Mouse (Mus musculus) cerebellum, adult 2 months (tissue): ENCODE measurements around the gene Gpc6. TPM values are rescaled to one million over a fixed set of nuclear protein-coding genes. Genes with fewer than 3 reads are reported as not detected.

Source experiments
- DNase-seq, 2 experiments: peaks; one replicate each; pipeline ENCODE4 v3.0.0; 2021
- H3K27ac ChIP-seq: fragments of 200-500 bp; 2 replicates; pipeline ENCODE4 v1.5.1; 2012; ENCODE audit warnings: low read length, control low read depth, inconsistent platforms; ENCODE audit not compliant: insufficient read depth
- H3K27me3 ChIP-seq: fragments of 200-500 bp; 2 replicates; pipeline ENCODE4 v1.6.1; 2012; ENCODE audit warnings: inconsistent platforms, mild to moderate bottlenecking, low read length, moderate library complexity; ENCODE audit not compliant: control insufficient read depth, insufficient read depth
- H3K4me1 ChIP-seq: fragments of 200-500 bp; 2 replicates; pipeline ENCODE4 v1.6.1; 2011; ENCODE audit warnings: low read length; ENCODE audit not compliant: control insufficient read depth, insufficient read depth
- H3K4me3 ChIP-seq: fragments of 200-500 bp; replicated peaks from 2 replicates; pipeline ENCODE3; 2011; ENCODE audit warnings: mild to moderate bottlenecking, low read depth, low read length, control low read depth; ENCODE audit not compliant: insufficient read depth
- CTCF ChIP-seq: fragments of 200-500 bp; IDR thresholded peaks from 2 replicates; pipeline ENCODE4 v1.5.1; 2011; ENCODE audit warnings: low read depth, mild to moderate bottlenecking, control low read depth, low read length, moderate library complexity, borderline replicate concordance; ENCODE audit not compliant: insufficient read depth
- POLR2A ChIP-seq: fragments of 200-500 bp; IDR thresholded peaks from 2 replicates; pipeline ENCODE4 v1.6.1; 2011; ENCODE audit warnings: low read length, control low read depth, borderline replicate concordance; ENCODE audit not compliant: insufficient read depth
- WGBS: fragments of 180-500 bp; shearing (Covaris S2); methylation state at CpG from one replicate; pipeline ENCODE4 v1.1.7; 2018; 5-methylcytosine and 5-hydroxymethylcytosine counted together
- polyA plus RNA-seq: library from polyadenylated mRNA; depleted of rRNA; stranded (reverse); fragments of >200 nt; gene quantifications from 2 replicates; pipeline ENCODE4 v1.2.3, GENCODE M21; 2012

The Gpc6 gene
- polyA plus RNA-seq, 1 experiment = 5.3 TPM

GRCm38 (mm10) chr14:117407824-117408524 lies 482.9 kb downstream of the Gpc6 start:
- 78% methylated on average over 9 of the region's 9 CpGs for WGBS
- Histone ChIP-seq H3K27ac (no peak overlapping the region), H3K27me3 (no peaks in the 10 kb centered on the region), H3K4me1 (no peaks in the 10 kb centered on the region), H3K4me3 (no peak overlapping the region)
- no peak for TF ChIP-seq POLR2A
- no peak for TF ChIP-seq CTCF
- no peak for DNase-seq

GRCm38 (mm10) chr14:117408525-117408835 lies 483.4 kb downstream of the Gpc6 start:
- H3K4me3 ChIP-seq = no peak overlapping the region
- H3K27ac ChIP-seq = no peak overlapping the region
- 81% methylated on average over 3 of the region's 3 CpGs for WGBS
- H3K27me3 ChIP-seq = no peaks in the 10 kb centered on the region
- DNase-seq = peak in 1 of 2 experiments; percentile 5
- TF ChIP-seq CTCF (no peak), POLR2A (no peak)
- no peaks in the 10 kb centered on the region for H3K4me1 ChIP-seq

- Histone ChIP-seq H3K4me1 (no peaks in the 10 kb centered on the region), H3K4me3 (no peak overlapping the region), H3K27ac (no peak overlapping the region), H3K27me3 (no peaks in the 10 kb centered on the region)
- 96% methylated on average over 2 of the region's 2 CpGs for WGBS
- no peak for TF ChIP-seq CTCF
- TF ChIP-seq POLR2A = no peak
- no peak for DNase-seq
Observed at GRCm38 (mm10) chr14:117409778-117410177, 484.7 kb downstream of the Gpc6 start.

GRCm38 (mm10) chr14:117410511-117410910 lies 485.4 kb downstream of the Gpc6 start:
- no peaks in the 10 kb centered on the region for H3K4me1 ChIP-seq
- H3K4me3 ChIP-seq = no peak overlapping the region
- TF ChIP-seq POLR2A = no peak
- H3K27me3 ChIP-seq = no peaks in the 10 kb centered on the region
- no peak for DNase-seq
- no peak overlapping the region for H3K27ac ChIP-seq
- 94% methylated on average over 2 of the region's 2 CpGs for WGBS

DNA sequence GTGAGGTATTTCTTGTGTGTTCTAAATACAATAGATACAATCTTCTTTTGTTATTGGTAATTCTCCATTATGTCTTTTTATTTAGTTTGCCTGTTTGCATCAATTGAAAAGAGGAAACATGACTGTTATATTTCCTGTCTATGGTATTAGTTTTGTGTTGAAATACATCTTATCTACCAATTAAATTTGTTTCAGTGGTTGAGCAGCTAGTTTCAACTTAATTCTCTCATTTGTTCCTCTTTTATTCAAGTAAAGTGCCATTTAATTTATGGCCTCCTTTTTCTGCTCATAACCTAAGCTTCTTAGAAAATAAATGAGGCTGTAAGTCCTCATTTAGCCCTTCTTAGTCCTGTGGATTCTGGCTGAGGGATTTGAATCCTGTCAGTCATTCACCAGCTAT lies 489.9 kb downstream of the Gpc6 start:
- no peaks in the 10 kb centered on the region for H3K4me1 ChIP-seq
- H3K27ac ChIP-seq = no peak overlapping the region
- TF ChIP-seq CTCF (no peak), POLR2A (no peak)
- H3K4me3 ChIP-seq = no peak overlapping the region
- no peak for DNase-seq
- no peaks in the 10 kb centered on the region for H3K27me3 ChIP-seq

DNA sequence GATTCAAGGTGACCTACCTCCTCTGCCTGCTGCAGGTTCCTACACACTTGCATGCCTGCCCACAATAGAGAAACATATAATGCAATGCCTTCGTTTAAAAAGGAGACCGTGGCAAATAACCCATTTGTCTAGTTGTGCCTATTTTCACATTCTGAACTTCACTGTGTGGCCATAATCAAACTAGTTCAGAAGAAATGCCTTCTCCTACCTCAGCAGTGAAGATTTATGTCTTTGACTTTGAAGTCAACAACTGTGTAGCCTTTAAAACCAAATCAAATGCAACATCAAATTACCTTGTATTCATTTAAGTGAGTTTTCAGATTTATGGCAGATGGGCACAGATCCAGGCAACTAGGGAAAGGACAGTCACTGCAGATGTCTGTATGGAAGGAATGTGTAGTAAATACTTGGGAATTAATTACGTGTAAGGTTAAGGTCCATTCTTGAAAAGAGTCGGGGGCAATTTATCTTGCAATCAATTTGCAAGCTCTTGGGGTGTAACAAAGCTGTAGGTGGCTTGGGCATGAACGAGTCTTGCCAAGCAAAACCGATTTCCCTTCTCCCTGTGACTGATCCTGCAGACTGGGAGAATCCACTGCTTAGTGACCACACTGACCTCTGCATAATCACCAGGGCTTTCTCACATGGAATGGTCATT lies 494.6 kb downstream of the Gpc6 start:
- 40% methylated on average over 6 of the region's 6 CpGs for WGBS
- Histone ChIP-seq H3K4me3 (no peak overlapping the region), H3K27me3 (no peaks in the 10 kb centered on the region), H3K27ac (no peak overlapping the region), H3K4me1 (no peaks in the 10 kb centered on the region)
- TF ChIP-seq CTCF (no peak), POLR2A (no peak)
- no peak for DNase-seq

- Histone ChIP-seq H3K27ac (no peak overlapping the region), H3K4me3 (no peak overlapping the region), H3K27me3 (no peaks in the 10 kb centered on the region), H3K4me1 (no peaks in the 10 kb centered on the region)
- 83% methylated on average over 3 of the region's 3 CpGs for WGBS
- TF ChIP-seq CTCF (no peak), POLR2A (no peak)
- DNase-seq = no peak
Observed at GRCm38 (mm10) chr14:117421170-117421569, 496.1 kb downstream of the Gpc6 start.

DNA sequence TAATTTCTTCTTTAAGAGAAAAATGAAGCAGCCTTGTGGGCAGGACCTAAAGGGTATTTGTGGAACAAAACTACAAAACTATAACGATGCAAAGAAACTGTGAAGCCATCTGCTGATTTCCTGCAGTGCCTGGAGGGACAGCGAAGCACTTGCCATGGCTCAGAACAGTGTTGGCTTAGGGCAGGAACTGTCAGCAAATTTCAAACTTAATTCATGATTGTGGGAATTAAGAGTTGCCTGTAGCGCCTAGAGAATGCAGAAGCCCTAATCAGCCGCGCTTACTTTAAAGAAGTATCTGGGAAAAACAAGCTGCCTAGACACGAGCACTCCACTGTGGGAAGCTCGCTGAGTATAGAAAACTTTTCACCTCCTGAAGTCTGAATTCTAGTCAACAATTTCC lies 501.0 kb downstream of the Gpc6 start:
- TF ChIP-seq CTCF (no peak), POLR2A (no peak)
- Histone ChIP-seq H3K4me1 (no peaks in the 10 kb centered on the region), H3K27me3 (no peaks in the 10 kb centered on the region), H3K27ac (no peak overlapping the region), H3K4me3 (no peak overlapping the region)
- WGBS = 5% methylated on average over 7 of the region's 7 CpGs
- DNase-seq = peak in 1 of 2 experiments; percentile 16
